Mouse (Mus musculus): ENCODE measurements around the gene Ap2a1. TPM values are rescaled to one million over a fixed set of nuclear protein-coding genes. Genes with fewer than 3 reads are reported as not detected.

Ap2a1 gene
- polyA plus RNA-seq, 1 experiment from 2014 or later, result 73.5 TPM

Other genes starting within 250 kb of the Ap2a1 start
- not detected in 2 replicates for gene Izumo2, start 220.8 kb downstream of the Ap2a1 start, polyA plus RNA-seq (2014; fragmentation: Nextera tagmentation; extraction: Ambion mirVana)
- 24.8 and 29.3 TPM in 2 replicates for gene Vrk3, start 181.1 kb downstream of the Ap2a1 start, polyA plus RNA-seq (2014; fragmentation: Nextera tagmentation; extraction: Ambion mirVana)
- gene Zfp473, start 178.4 kb downstream of the Ap2a1 start, polyA plus RNA-seq (2014; fragmentation: Nextera tagmentation; extraction: Ambion mirVana), result 1.1 and 1.7 TPM in 2 replicates
- 47.0 and 51.1 TPM in 2 replicates for gene Nup62, start 113.4 kb downstream of the Ap2a1 start, polyA plus RNA-seq (2014; fragmentation: Nextera tagmentation; extraction: Ambion mirVana)
- 0.78 and 1.4 TPM in 2 replicates for gene Il4i1, start 113.1 kb downstream of the Ap2a1 start, polyA plus RNA-seq (2014; fragmentation: Nextera tagmentation; extraction: Ambion mirVana)
- gene Atf5, start 112.8 kb downstream of the Ap2a1 start, polyA plus RNA-seq (2014; fragmentation: Nextera tagmentation; extraction: Ambion mirVana), result 6.8 and 6.9 TPM in 2 replicates
- gene Akt1s1, start 80.5 kb downstream of the Ap2a1 start, polyA plus RNA-seq (2014; fragmentation: Nextera tagmentation; extraction: Ambion mirVana), result 69.0 and 78.6 TPM in 2 replicates
- 66.9 and 82.7 TPM in 2 replicates for gene Tbc1d17, start 80.4 kb downstream of the Ap2a1 start, polyA plus RNA-seq (2014; fragmentation: Nextera tagmentation; extraction: Ambion mirVana)
- 23.4 and 27.7 TPM in 2 replicates for gene Pnkp, start 72.4 kb downstream of the Ap2a1 start, polyA plus RNA-seq (2014; fragmentation: Nextera tagmentation; extraction: Ambion mirVana)
- 398 and 442 TPM in 2 replicates for gene Ptov1, start 59.7 kb downstream of the Ap2a1 start, polyA plus RNA-seq (2014; fragmentation: Nextera tagmentation; extraction: Ambion mirVana)
- 62.5 and 64.2 TPM in 2 replicates for gene Med25, start 36.8 kb downstream of the Ap2a1 start, polyA plus RNA-seq (2014; fragmentation: Nextera tagmentation; extraction: Ambion mirVana)
- gene Fuz, start 33.4 kb downstream of the Ap2a1 start, polyA plus RNA-seq (2014; fragmentation: Nextera tagmentation; extraction: Ambion mirVana), result 16.9 and 19.7 TPM in 2 replicates
- 0.30 TPM in 1 of 2 replicates, not detected in the other for gene Tsks, start 13.7 kb upstream of the Ap2a1 start, polyA plus RNA-seq (2014; fragmentation: Nextera tagmentation; extraction: Ambion mirVana)
- 22.4 and 31.1 TPM in 2 replicates for gene Cpt1c, start 45.4 kb upstream of the Ap2a1 start, polyA plus RNA-seq (2014; fragmentation: Nextera tagmentation; extraction: Ambion mirVana)
- gene Prmt1, start 57.1 kb upstream of the Ap2a1 start, polyA plus RNA-seq (2014; fragmentation: Nextera tagmentation; extraction: Ambion mirVana), result 173 and 178 TPM in 2 replicates
- 77.7 and 84.6 TPM in 2 replicates for gene Irf3, start 68.2 kb upstream of the Ap2a1 start, polyA plus RNA-seq (2014; fragmentation: Nextera tagmentation; extraction: Ambion mirVana)
- gene Bcl2l12, start 69.2 kb upstream of the Ap2a1 start, polyA plus RNA-seq (2014; fragmentation: Nextera tagmentation; extraction: Ambion mirVana), result 43.2 and 48.6 TPM in 2 replicates
- gene Scaf1, start 86.9 kb upstream of the Ap2a1 start, polyA plus RNA-seq (2014; fragmentation: Nextera tagmentation; extraction: Ambion mirVana), result 43.7 and 47.5 TPM in 2 replicates
- gene Rras, start 88.5 kb upstream of the Ap2a1 start, polyA plus RNA-seq (2014; fragmentation: Nextera tagmentation; extraction: Ambion mirVana), result 50.5 and 52.3 TPM in 2 replicates
- gene Prr12, start 123.4 kb upstream of the Ap2a1 start, polyA plus RNA-seq (2014; fragmentation: Nextera tagmentation; extraction: Ambion mirVana), result 12.8 and 13.7 TPM in 2 replicates
- gene Nosip, start 132.9 kb upstream of the Ap2a1 start, polyA plus RNA-seq (2014; fragmentation: Nextera tagmentation; extraction: Ambion mirVana), result 59.1 and 63.3 TPM in 2 replicates
- gene Prrg2, start 133.2 kb upstream of the Ap2a1 start, polyA plus RNA-seq (2014; fragmentation: Nextera tagmentation; extraction: Ambion mirVana), result 20.9 and 22.2 TPM in 2 replicates
- 587 and 592 TPM in 2 replicates for gene Rcn3, start 162.7 kb upstream of the Ap2a1 start, polyA plus RNA-seq (2014; fragmentation: Nextera tagmentation; extraction: Ambion mirVana)
- 120 and 129 TPM in 2 replicates for gene Fcgrt, start 174.4 kb upstream of the Ap2a1 start, polyA plus RNA-seq (2014; fragmentation: Nextera tagmentation; extraction: Ambion mirVana)
- 1,575 and 1,608 TPM in 2 replicates for gene Rps11, start 194.9 kb upstream of the Ap2a1 start, polyA plus RNA-seq (2014; fragmentation: Nextera tagmentation; extraction: Ambion mirVana)
- gene Rpl13a, start 199.3 kb upstream of the Ap2a1 start, polyA plus RNA-seq (2014; fragmentation: Nextera tagmentation; extraction: Ambion mirVana), result 1,594 and 1,619 TPM in 2 replicates
- gene Gm45713, start 206.7 kb upstream of the Ap2a1 start, polyA plus RNA-seq (2014; fragmentation: Nextera tagmentation; extraction: Ambion mirVana), result 0.47 and 0.61 TPM in 2 replicates
- 2.3 TPM in 2 replicates for gene Flt3l, start 206.9 kb upstream of the Ap2a1 start, polyA plus RNA-seq (2014; fragmentation: Nextera tagmentation; extraction: Ambion mirVana)
- 80.3 and 88.8 TPM in 2 replicates for gene Pih1d1, start 224.8 kb upstream of the Ap2a1 start, polyA plus RNA-seq (2014; fragmentation: Nextera tagmentation; extraction: Ambion mirVana)
- gene Aldh16a1, start 225.1 kb upstream of the Ap2a1 start, polyA plus RNA-seq (2014; fragmentation: Nextera tagmentation; extraction: Ambion mirVana), result 36.8 and 39.4 TPM in 2 replicates
- gene Slc17a7, start 234.5 kb upstream of the Ap2a1 start, polyA plus RNA-seq (2014; fragmentation: Nextera tagmentation; extraction: Ambion mirVana), result 0.87 and 1.3 TPM in 2 replicates

All from embryonic facial prominence, embryonic 14.5 days (tissue).